Mouse (Mus musculus) gastrocnemius, adult 2 months (tissue): ENCODE data around the gene Apba3. TPM values are rescaled to one million over a fixed set of nuclear protein-coding genes. Genes with fewer than 3 reads are reported as not detected.

Source experiments
- DNase-seq: peaks from one replicate; pipeline ENCODE4 v3.0.0; 2022
- H3K27ac ChIP-seq: fragments of 200-600 bp; 2 replicates; pipeline ENCODE4 v1.8.1; 2022; ENCODE audit warnings: mild to moderate bottlenecking
- H3K4me3 ChIP-seq: fragments of 200-600 bp; 2 replicates; pipeline ENCODE4 v1.8.1; 2022; ENCODE audit warnings: mild to moderate bottlenecking, moderate library complexity
- CTCF ChIP-seq: fragments of 200-600 bp; IDR thresholded peaks from 2 replicates; pipeline ENCODE4 v1.8.1; 2022; ENCODE audit warnings: antibody characterized with exemption, mild to moderate bottlenecking, moderate library complexity
- intact Hi-C: fragments of 180-260 bp; cut with DNase I; formaldehyde crosslinking; loops from one replicate; pipeline ENCODE4 v1.15.1; 2025
- total RNA-seq, 2 experiments: library from RNA; stranded (reverse); gene quantifications; 2 replicates each; pipeline ENCODE4 v1.2.3; 2021

Apba3 gene
- total RNA-seq, 2 experiments from 2014 or later = 110 to 119 TPM

DNA sequence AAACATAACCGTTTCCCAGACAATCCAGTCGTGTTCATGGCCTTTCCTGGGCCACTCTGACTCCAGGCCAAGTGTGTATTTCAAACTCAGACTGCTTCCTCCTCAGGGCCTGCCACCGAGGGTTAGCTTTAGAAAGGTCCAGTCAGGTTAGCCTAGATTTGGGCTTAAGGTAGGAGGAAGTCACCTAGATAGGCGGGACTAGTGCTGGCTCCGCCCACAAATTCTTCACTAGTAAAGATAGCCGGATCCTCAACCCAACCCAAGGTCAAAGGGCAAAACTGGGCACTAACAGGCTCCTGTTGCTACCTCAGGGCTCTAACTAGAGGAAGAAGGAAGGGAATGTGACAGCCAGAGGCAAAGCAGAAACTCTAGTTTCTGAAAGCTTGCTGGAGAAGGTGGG lies 19.8 kb downstream of the Apba3 start:
- H3K27ac ChIP-seq = no peak overlapping the region
- TF ChIP-seq CTCF = no peak
- DNase-seq = no peak
- H3K4me3 ChIP-seq = no peak overlapping the region
- intact Hi-C loops = loop anchor here (5.0 kb wide), 1 partner anchor 166 kb away; no protein-coding TSS in a partner anchor

DNA sequence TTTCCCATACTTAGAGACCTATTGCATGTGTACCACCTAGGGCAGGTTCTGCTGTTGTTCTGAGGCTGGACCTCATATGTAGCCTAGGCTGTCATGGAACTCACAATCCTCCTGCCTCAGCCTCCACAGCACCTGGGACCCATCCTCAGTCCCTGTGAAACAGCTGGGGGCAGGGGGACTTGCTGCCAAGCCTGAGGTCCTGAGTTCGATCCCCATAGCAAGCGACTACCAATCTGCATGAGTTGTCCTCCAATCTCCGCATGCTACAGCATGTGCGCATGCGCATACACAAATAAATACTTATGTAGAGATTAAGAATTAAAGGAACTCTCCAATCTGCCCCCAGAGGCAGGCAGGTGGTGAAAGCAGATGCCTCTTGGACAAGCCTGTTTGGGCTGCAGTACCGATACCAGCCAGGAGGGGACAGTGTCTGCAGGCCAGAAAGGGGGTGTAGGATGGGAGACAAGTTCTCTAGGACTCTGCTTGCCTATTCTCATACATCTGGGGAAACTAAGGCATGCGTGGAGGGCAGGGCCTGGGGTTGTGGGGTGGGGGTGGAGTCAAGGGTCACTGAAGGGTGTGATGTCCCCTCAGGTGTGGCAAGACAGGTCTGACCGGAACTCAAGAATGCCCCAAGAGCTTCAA lies 20.9 kb downstream of the Apba3 start:
- H3K4me3 ChIP-seq = no peak overlapping the region
- peak; percentile 85 for TF ChIP-seq CTCF
- intact Hi-C loops = loop anchor here (2.0 to 5.0 kb wide), 3 partner anchors 17 to 165 kb away; no protein-coding TSS in a partner anchor
- H3K27ac ChIP-seq = no peak overlapping the region
- peak; percentile 71 for DNase-seq

DNA sequence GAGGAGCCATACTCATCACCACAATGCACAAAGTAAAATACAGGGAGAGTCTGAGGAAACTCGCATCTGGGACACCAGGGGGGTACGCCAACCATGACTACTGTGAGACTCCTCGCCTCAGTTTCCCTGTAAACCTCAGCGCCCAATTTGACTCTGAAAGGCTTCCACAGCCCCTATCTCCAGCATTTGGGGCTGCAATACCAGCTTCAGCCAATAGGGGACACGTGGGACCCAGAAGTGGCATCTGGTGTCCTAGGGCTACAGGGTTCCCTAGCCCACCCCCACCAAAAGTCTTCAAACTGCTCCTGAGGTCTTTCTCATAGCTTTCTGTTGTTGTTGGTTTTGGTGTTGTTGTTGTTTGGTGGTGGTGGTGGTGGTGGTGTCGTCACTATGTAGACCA lies 21.8 kb downstream of the Apba3 start:
- TF ChIP-seq CTCF = peak; percentile 64
- Histone ChIP-seq H3K4me3 (no peak overlapping the region), H3K27ac (no peak overlapping the region)
- DNase-seq = no peak
- intact Hi-C loops = loop anchor here (2.0 to 5.0 kb wide), 3 partner anchors 16 to 164 kb away; no protein-coding TSS in a partner anchor

DNA sequence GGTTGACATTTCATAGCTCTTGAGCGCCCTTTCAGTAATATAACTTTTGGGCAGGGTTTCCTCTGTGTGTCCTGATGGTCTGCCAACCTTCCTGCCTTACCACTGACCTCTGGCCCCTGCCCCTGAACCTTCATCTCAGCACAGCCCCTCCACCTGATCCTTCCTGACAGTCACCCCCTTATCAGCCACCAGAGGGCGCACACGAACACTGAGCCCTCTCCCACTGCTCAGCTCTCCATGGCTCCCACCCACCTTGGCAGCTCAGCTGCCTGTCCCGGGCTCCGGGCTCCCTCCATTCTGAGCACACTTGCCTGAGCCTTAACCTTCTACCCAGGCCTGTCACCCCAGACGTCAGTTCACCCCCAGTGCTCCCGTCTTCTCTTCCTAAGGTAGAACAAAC lies 22.5 kb downstream of the Apba3 start:
- no peak overlapping the region for H3K4me3 ChIP-seq
- H3K27ac ChIP-seq = no peak overlapping the region
- peak; percentile 76 for DNase-seq
- intact Hi-C loops = loop anchor here (2.0 to 5.0 kb wide), 3 partner anchors 16 to 163 kb away; no protein-coding TSS in a partner anchor
- TF ChIP-seq CTCF = peak; percentile 91

DNA sequence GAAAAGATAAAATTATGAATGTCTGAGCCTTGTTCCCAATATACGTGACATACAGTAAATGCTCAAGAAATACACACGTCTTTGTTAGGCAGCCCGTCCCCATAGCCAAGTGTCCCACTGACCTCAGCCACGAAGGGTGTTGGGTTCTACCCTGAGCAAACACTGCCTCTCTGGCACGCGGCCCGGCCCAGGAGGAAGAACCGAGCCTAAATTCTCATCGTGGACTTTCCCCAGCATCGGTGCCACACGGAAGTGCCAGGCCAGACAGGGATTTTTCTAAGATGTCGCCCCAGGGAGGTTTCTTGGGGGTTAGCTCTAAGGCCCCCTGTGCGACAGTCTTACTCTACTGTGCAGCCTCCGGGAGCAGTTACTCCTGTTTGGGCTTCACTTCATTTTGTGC lies 23.1 kb downstream of the Apba3 start:
- DNase-seq = no peak
- intact Hi-C loops = loop anchor here (2.0 to 5.0 kb wide), 4 partner anchors 15 to 162 kb away; partner anchors contain the start of gene Hmg20b
- no peak for TF ChIP-seq CTCF
- H3K27ac ChIP-seq = no peak overlapping the region
- no peak overlapping the region for H3K4me3 ChIP-seq

DNA sequence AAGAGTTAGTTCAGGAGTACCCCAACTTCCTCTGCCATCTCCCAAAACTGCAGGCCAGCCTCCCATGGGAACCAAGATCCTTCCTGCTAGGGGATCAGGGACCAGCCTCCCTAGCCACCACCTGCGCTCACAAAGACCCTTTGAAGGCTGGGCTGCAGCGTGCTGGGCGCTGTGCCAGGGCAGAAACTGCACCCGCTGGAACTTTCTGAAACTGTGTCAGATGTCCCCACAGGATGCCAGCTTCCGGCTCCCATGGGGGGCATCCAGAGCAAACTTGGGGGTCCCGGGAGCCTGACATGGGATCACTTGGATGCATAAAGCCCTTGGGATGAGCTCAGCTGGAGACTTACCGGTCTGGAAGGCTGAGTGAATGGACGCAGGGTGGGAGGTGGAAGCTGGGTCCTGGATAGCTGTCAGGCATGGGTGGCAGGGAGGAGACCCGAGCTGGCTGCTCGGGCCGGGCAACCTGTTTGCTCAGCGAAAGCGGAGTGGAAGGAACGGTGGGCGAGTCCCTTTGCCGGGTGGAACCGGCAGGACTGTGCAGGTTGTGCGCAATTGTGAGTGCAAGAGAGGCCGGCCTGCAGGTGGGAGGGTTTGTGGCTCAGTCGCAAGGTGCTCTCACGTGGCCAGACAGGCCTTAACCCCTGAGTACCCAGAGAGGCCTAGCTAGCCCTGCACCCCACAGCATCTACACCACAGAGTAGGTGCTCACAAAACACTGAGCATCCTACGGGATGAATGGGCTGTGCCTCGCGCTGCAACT lies 24.1 kb downstream of the Apba3 start:
- intact Hi-C loops = loop anchor here (5.0 kb wide), 1 partner anchor 61 kb away; the partner anchor contains the start of gene Hmg20b
- no peak for TF ChIP-seq CTCF
- Histone ChIP-seq H3K4me3 (no peak overlapping the region), H3K27ac (no peak overlapping the region)
- no peak for DNase-seq

DNA sequence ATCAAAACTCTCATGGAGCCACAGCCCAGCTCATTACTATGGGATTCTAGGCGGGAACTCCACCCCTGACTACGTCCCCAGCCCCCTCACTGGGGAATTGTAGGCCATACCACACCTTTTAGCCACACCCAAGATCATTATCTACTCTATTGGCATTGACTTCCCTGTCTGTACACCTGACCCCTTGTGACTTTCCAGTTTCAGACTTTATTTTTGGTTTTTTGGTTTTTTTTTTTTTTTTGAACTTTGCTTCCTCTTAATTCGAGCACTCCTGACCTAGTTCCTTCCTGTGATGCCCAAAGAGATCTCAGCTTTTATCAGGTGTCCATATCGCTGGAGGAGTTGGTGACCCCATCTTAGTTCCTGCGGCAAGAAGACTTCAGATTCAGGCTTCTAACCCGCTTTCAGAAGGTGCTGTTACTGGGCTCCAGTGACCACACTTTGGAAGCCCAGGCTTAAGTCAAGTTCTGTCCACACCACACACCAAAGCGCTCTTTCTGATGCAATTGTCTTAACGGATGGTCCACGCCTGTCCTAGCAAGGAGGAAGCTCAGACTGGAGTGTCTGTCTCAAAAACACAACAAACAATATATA lies 24.8 kb downstream of the Apba3 start, which contains the start of gene Tjp3:
Gene Tjp3, minus strand, starts transcription at position 71 of the 594 bp plus-strand sequence.
- H3K27ac ChIP-seq = no peak within 1 kb of the TSS
- no peak for DNase-seq
- no peak within 1 kb of the TSS for H3K4me3 ChIP-seq
- intact Hi-C loops = loop anchor here (2.0 to 5.0 kb wide), 2 partner anchors 27 to 61 kb away; partner anchors contain the start of gene Hmg20b
- TF ChIP-seq CTCF = no peak

DNA sequence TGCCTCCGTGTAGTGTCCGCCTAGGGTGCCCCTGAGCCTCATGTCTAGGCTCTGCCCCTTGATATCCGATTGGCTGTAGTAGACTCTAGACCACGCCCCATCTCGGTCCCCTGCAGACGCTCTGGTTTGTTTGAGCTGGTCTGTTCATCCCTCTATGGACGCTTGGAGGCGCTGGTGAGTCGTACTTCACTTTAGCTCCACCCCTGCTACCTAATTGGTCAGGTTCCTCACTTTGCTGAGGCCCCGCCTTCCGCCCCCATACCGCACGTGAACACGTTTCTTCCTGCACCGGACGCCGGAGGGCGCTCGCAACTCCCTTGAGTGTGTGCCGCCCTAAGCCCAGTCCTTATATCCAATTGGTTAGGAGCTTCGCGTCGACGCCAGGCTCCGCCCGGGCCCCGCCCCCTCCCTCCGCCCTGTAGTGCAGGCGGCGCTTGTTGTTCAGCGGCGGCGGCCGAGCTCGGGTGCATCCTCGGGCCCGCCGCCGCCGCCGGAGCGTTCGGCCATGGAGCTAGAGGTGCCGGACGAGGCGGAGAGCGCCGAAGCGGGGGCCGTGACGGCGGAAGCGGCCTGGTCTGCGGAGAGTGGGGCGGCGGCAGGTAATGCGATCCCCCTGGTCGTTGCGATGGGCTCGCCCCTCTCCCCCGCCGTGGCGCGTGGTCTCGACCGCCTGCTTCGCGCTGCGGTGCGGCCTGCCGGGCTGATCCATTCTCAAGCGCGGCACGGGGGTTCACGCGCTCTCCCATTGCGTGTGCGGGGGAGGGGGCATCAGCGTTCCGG lies 26.0 kb downstream of the Apba3 start, which contains the start of gene Pip5k1c:
Gene Pip5k1c, plus strand, starts transcription at position 410 of the 780 bp plus-strand sequence.
- peak; percentile 99 for DNase-seq
- TF ChIP-seq CTCF = peak; percentile 89
- intact Hi-C loops = loop anchor here (2.0 to 5.0 kb wide), 2 partner anchors 26 to 60 kb away; partner anchors contain the start of gene Hmg20b
- Histone ChIP-seq H3K4me3 (peak within 1 kb of the TSS; percentile 90), H3K27ac (peak within 1 kb of the TSS; percentile 95)

DNA sequence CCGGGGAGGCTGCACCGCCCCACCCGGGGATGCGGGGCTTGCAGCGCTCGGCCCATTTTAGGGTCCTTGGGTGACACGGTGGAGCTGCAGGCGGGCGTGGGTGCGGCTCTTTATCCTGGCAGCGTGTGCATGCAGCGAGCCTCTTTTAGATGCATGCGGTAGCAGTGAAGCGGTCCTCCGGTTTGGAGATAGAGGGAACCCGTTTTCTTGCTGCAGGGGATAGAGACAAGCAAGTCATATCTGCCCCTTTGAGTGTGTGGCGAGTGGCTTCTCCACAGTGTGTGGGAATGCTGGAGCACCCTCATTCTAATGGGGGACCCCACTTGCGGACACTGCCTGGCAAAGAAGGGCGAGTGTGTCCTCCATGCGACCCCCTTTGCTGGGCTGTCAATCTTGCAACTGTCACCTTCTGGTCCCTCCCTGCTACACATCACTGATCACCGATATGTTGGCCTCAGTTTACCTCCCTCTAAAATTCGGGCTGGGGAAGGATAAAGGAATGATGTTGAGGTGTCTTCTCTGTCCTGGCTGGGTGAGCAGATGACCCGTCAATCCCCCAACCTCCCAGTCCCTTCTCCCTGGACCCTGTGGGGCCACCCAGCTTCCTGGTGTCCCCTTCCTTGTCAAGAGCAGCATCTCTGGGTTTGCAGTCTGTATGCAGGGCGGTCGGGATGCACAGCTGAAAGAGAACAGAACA lies 26.7 kb downstream of the Apba3 start:
- DNase-seq = no peak
- intact Hi-C loops = loop anchor here (2.0 to 5.0 kb wide), 2 partner anchors 25 to 59 kb away; partner anchors contain the start of gene Hmg20b
- no peak for TF ChIP-seq CTCF
- Histone ChIP-seq H3K4me3 (peak overlapping the region; percentile 90), H3K27ac (peak overlapping the region; percentile 95)

DNA sequence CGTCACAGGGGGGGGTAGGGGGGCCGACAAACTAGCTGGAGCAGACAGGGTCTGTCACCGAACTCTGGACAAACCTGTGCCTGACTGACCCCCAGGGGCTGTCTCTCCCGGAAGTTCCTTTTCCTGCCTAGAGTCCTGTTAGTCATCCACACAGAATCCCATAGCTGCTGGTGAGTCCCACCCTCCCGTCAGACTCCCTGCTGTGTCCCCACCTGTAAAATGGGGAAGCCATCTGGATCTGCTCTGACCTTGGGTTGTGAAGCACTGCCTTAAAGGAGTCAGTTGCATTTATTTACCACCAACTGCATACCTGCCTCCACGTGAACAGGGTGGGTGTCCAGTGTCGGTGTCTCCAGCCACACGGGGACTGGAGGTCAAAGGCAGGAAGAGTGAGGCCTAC lies 27.7 kb downstream of the Apba3 start:
- H3K27ac ChIP-seq = peak overlapping the region; percentile 95
- DNase-seq = no peak
- peak overlapping the region; percentile 90 for H3K4me3 ChIP-seq
- no peak for TF ChIP-seq CTCF
- intact Hi-C loops = loop anchor here (5.0 kb wide), 1 partner anchor 58 kb away; the partner anchor contains the start of gene Hmg20b

DNA sequence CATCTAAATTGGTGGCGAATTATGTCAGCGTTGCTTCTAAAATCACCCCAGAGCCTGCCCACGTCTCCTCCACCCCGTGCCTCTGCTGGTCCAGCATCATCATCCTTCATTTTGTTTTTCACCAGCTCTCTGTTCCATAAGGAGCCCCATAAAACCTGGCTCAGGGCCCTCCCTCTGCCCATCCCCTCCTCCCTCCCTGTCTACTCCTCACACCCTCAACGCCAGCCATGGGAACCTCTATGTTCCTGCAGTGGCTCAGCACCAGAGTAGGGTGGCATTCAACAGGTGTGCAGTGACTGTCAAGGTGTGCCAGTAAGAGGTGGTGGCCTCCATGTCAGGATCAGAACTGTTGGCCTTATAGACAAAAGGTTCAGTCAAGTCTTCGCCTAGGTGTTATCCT lies 28.4 kb downstream of the Apba3 start:
- no peak for DNase-seq
- Histone ChIP-seq H3K4me3 (peak overlapping the region; percentile 90; the same call in 1 of the 2 replicates), H3K27ac (peak overlapping the region; percentile 95)
- no peak for TF ChIP-seq CTCF
- intact Hi-C loops = no loop called here
